Mouse (Mus musculus) thymus, adult 2 months (tissue): ENCODE results near the gene Hsph1. TPM values are rescaled to one million over a fixed set of nuclear protein-coding genes. Genes with fewer than 3 reads are reported as not detected.

Experiments used
- DNase-seq: peaks from one replicate; pipeline ENCODE4 v3.0.0; 2021
- H3K27ac ChIP-seq: fragments of 200-500 bp; 2 replicates; pipeline ENCODE4 v1.5.1; 2012; ENCODE audit warnings: low read length, control low read depth; ENCODE audit not compliant: control insufficient read depth, insufficient read depth
- H3K27me3 ChIP-seq: fragments of 200-500 bp; 2 replicates; pipeline ENCODE4 v1.6.1; 2012; ENCODE audit warnings: mild to moderate bottlenecking, low read length, moderate library complexity, mixed read lengths; ENCODE audit not compliant: control insufficient read depth, insufficient read depth
- H3K36me3 ChIP-seq: fragments of 200-500 bp; 2 replicates; pipeline ENCODE4 v1.6.1; 2012; ENCODE audit warnings: mild to moderate bottlenecking, low read length, moderate library complexity; ENCODE audit not compliant: control insufficient read depth, insufficient read depth
- H3K4me1 ChIP-seq: fragments of 200-500 bp; replicated peaks from 2 replicates; pipeline ENCODE4 v1.6.1; 2012; ENCODE audit warnings: low read length; ENCODE audit not compliant: control insufficient read depth, insufficient read depth
- H3K4me3 ChIP-seq: fragments of 200-500 bp; 2 replicates; pipeline ENCODE4 v1.5.1; 2012; ENCODE audit warnings: mild to moderate bottlenecking, low read length, control low read depth, moderate library complexity; ENCODE audit not compliant: control insufficient read depth, insufficient read depth
- CTCF ChIP-seq: fragments of 200-500 bp; IDR thresholded peaks from 2 replicates; pipeline ENCODE4 v1.5.1; 2012; ENCODE audit warnings: mild to moderate bottlenecking, control low read depth, low read length, moderate library complexity, borderline replicate concordance; ENCODE audit not compliant: control insufficient read depth, poor library complexity, insufficient read depth; ENCODE audit errors: extremely low read depth
- POLR2A ChIP-seq: fragments of 200-500 bp; IDR thresholded peaks from 2 replicates; pipeline ENCODE4 v1.6.1; 2012; ENCODE audit warnings: mild to moderate bottlenecking, low read length, control low read depth, moderate library complexity; ENCODE audit not compliant: control insufficient read depth, poor library complexity, insufficient read depth; ENCODE audit errors: extremely low read depth
- WGBS: fragments of 180-500 bp; shearing (Covaris S2); methylation state at CpG from one replicate; pipeline ENCODE4 v1.1.7; 2018; 5-methylcytosine and 5-hydroxymethylcytosine counted together
- polyA plus RNA-seq: library from polyadenylated mRNA; depleted of rRNA; stranded (reverse); fragments of >200 nt; gene quantifications from 2 replicates; pipeline ENCODE4 v1.2.3, GENCODE M21; 2012

Hsph1 gene
- polyA plus RNA-seq, 1 experiment = 15.3 TPM

DNA sequence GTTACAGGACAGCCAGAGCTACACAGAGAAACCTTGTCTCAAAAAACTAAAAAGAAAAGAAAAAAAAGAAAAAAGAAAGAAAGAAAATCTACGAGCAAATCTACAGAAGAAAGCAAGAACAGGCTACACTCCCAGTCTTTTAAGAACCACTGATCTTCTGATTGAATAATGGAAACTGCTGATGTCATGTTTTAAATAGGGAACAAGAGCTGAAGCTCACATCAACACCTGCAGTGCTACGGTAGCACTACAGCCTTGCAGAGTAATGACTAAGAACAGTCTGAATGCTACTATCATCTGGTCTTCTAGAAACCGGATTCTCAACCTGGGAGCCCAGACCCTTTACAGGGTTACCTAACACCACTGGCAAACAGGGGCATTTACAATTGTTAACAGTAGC lies 10.6 kb downstream of the Hsph1 start:
- H3K36me3 ChIP-seq = peaks cover 61% of the 10 kb centered on the region
- no peak overlapping the region for H3K27ac ChIP-seq
- H3K4me3 ChIP-seq = no peak overlapping the region
- DNase-seq = no peak
- no peaks in the 10 kb centered on the region for H3K4me1 ChIP-seq
- H3K27me3 ChIP-seq = no peaks in the 10 kb centered on the region
- no peak for TF ChIP-seq CTCF
- no peak for TF ChIP-seq POLR2A
- WGBS = 80% methylated on average over 3 of the region's 3 CpGs

DNA sequence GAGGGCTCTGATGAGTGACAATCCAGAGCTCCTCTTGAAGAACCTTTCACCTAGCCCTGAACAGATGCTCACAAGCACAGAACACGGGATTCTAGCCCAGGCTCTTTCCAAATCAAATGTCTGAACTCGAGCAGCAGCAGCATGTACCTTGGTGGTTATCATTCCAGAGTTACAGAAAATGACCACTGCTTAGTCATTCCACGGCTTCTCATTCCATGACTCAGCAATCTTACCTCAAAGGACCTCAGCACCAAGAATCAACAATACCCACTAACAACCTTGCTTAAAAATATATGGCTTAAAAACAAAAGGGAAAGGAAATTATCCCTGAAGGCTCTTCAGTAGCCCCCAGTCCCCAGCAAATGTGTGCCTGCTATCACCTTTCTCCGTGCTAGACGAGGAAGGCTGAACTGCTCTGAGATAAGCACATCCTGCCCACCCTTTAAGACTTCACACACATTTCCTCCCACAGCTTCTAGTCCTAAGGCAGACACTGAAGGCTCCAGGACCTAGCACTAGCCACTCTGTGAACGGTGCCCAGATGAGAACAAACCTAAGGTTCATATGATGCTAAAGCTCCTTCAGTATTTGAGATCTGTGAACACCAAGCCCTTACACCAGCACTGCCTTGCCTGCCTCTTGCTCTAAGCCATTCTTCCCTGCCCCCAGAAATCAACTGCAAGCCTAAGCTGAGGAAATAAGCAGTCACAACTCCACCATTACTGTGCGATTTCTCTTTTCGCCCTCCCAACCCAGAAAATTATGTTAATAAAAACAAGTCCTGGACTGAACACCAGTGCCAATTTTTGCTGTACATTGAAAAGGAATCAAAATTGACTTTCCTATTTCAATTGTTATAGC lies 12.1 kb downstream of the Hsph1 start:
- H3K36me3 ChIP-seq = peaks cover 56% of the 10 kb centered on the region
- TF ChIP-seq POLR2A = no peak
- TF ChIP-seq CTCF = no peak
- no peak overlapping the region for H3K27ac ChIP-seq
- no peak for DNase-seq
- no peak overlapping the region for H3K4me3 ChIP-seq
- H3K4me1 ChIP-seq = no peaks in the 10 kb centered on the region
- WGBS = 76% methylated on average over 8 of the region's 8 CpGs
- H3K27me3 ChIP-seq = no peaks in the 10 kb centered on the region

DNA sequence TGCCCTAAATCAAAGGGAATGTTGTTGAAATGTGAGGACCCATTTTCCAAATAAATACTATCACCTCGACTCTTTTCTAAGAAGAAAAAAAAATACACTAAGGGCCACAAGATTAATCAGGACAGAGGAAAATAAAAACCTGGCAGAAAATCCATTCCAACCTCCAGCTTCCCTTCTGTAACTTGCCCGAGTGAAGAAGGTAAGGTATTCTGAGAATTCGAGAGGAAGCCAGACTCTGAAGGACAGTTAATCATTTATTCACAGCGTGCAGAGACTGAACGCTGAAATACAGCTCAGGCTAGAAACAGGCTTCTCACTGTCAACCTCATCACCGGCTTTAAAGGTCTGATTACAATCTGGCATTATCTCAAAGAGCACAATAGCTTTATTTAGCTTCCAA lies 13.5 kb downstream of the Hsph1 start:
- no peaks in the 10 kb centered on the region for H3K4me1 ChIP-seq
- no peaks in the 10 kb centered on the region for H3K27me3 ChIP-seq
- peaks cover 58% of the 10 kb centered on the region for H3K36me3 ChIP-seq
- DNase-seq = no peak
- TF ChIP-seq POLR2A (no peak), CTCF (no peak)
- H3K4me3 ChIP-seq = no peak overlapping the region
- no peak overlapping the region for H3K27ac ChIP-seq
- 76% methylated on average over 6 of the region's 6 CpGs for WGBS

DNA sequence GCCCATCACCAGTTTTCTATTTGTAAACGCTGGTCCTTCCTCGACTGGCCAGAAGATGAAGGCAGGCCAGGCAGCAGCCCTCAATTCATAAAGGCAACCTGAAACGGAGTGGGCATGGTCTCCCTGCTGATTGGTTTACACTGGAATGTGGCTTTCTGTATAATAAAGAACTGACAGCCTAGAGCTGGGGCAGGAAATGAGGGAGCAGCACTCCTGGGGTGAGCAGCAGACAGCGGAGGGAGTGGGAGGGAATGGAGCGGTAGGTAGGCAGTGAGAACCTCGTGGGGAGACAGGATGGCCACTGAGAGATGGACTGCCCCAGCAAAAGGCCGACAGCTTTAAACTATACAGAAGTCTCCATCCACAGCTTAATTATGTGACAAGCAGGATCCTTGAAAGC lies 14.0 kb downstream of the Hsph1 start:
- H3K4me3 ChIP-seq = no peak overlapping the region
- H3K4me1 ChIP-seq = no peaks in the 10 kb centered on the region
- no peak overlapping the region for H3K27ac ChIP-seq
- DNase-seq = no peak
- no peaks in the 10 kb centered on the region for H3K27me3 ChIP-seq
- no peak for TF ChIP-seq POLR2A
- TF ChIP-seq CTCF = no peak
- peaks cover 56% of the 10 kb centered on the region for H3K36me3 ChIP-seq
- 89% methylated on average over 7 of the region's 7 CpGs for WGBS

DNA sequence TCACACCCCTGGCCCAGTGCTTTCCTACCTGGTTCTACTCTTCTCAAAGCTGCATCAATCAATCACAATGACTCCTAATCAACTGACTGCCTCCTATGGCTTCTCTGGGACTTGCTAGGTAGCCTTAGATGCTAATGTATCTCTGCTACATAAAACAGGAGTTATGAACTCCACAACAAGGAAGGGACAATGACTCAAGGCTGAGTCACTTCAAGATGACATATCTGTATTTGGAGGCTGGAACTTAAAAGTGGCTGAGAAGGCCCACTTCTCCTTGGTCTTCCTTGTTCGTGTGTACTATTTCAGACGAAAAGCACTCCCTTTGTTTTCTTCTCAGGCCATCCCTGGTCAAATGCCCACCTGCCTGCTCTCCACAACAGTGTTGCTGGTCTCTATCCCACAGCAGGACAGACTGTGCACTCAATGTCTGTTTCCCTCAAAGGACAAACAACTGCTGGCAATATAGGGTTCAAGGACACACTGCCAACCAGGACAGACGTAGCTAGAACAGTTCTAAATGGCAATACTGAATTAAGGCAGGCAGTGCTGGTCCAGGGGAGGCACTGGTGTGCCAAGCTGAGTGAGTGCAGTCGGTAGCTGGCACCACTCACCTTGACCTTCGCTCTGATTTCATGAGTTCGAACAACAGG lies 18.3 kb downstream of the Hsph1 start:
- peaks cover 41% of the 10 kb centered on the region for H3K36me3 ChIP-seq
- TF ChIP-seq CTCF = no peak
- TF ChIP-seq POLR2A = no peak
- H3K4me1 ChIP-seq = no peaks in the 10 kb centered on the region
- DNase-seq = no peak
- H3K4me3 ChIP-seq = no peak overlapping the region
- no peaks in the 10 kb centered on the region for H3K27me3 ChIP-seq
- H3K27ac ChIP-seq = no peak overlapping the region
- 95% methylated on average over 6 of the region's 6 CpGs for WGBS

DNA sequence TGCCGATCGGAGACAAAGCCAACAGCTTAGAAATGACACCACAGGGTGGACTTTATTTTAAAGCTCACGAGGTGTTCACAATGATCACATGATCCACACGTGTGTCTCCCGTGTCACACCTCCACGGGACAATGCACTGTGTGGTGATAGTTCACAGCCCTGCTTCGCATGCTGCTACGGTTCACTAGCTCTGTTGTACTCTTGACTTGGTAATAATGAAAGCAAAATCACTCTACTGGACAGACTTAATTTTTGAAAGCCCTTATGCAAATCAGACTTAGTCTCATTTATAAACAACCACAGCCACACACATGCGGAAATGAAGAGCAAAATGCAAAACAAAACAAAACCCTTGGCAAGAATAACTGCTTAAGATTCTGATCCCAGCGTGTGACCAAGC lies 19.4 kb downstream of the Hsph1 start:
- Histone ChIP-seq H3K27ac (no peak overlapping the region), H3K27me3 (no peaks in the 10 kb centered on the region), H3K4me1 (no peaks in the 10 kb centered on the region), H3K4me3 (no peak overlapping the region), H3K36me3 (peaks cover 32% of the 10 kb centered on the region)
- no peak for DNase-seq
- TF ChIP-seq POLR2A (no peak), CTCF (no peak)
- whole genome bisulfite sequencing = 96% methylated on average over 10 of the region's 10 CpGs
